Mouse (Mus musculus) spleen, postnatal 10 days (tissue): ENCODE measurements around the gene Fhdc1.

Source experiments
- DNase-seq, 2 experiments: peaks; one replicate each; pipeline ENCODE4 v3.0.0; 2021 to 2022; ENCODE audit warnings: low spot score in 2 of 2

Gene Fhdc1

GRCm38 (mm10) chr3:84480006-84480897 lies at the start of gene Fhdc1:
Fhdc1 (minus strand) TSS chr3:84480429.
- DNase-seq: peak; percentile 73 to 75

- no peak for DNase-seq
Measured at GRCm38 (mm10) chr3:84529021-84529420, 48.8 kb upstream of the Fhdc1 start.

- no peak for DNase-seq
Measured at GRCm38 (mm10) chr3:84524952-84525351, 44.7 kb upstream of the Fhdc1 start.

- no peak for DNase-seq
Measured at GRCm38 (mm10) chr3:84516163-84516562, 35.9 kb upstream of the Fhdc1 start.

GRCm38 (mm10) chr3:84512774-84513515 lies 32.7 kb upstream of the Fhdc1 start:
- DNase-seq: no peak

- DNase-seq: no peak
Measured at GRCm38 (mm10) chr3:84505193-84505592, 25.0 kb upstream of the Fhdc1 start.

- DNase-seq: no peak
Measured at GRCm38 (mm10) chr3:84504291-84504690, 24.1 kb upstream of the Fhdc1 start.

- DNase-seq: no peak
Measured at GRCm38 (mm10) chr3:84502101-84502500, 21.9 kb upstream of the Fhdc1 start.

GRCm38 (mm10) chr3:84500491-84500890 lies 20.3 kb upstream of the Fhdc1 start:
- DNase-seq: peak in 1 of 2 experiments; percentile 2

- DNase-seq: peak in 1 of 2 experiments; percentile 2
Measured at GRCm38 (mm10) chr3:84497718-84498117, 17.5 kb upstream of the Fhdc1 start.

GRCm38 (mm10) chr3:84492657-84493056 lies 12.4 kb upstream of the Fhdc1 start:
- DNase-seq: no peak

GRCm38 (mm10) chr3:84492148-84492547 lies 11.9 kb upstream of the Fhdc1 start:
- no peak for DNase-seq

GRCm38 (mm10) chr3:84488716-84489115 lies 8.5 kb upstream of the Fhdc1 start:
- DNase-seq: no peak

- no peak for DNase-seq
Measured at GRCm38 (mm10) chr3:84484891-84485290, 4.7 kb upstream of the Fhdc1 start.

GRCm38 (mm10) chr3:84484333-84484732 lies 4.1 kb upstream of the Fhdc1 start:
- no peak for DNase-seq

- no peak for DNase-seq
Measured at GRCm38 (mm10) chr3:84482121-84482520, 1.9 kb upstream of the Fhdc1 start.

- peak; percentile 50 to 72 for DNase-seq
Measured at GRCm38 (mm10) chr3:84481104-84481503, 875 bp upstream of the Fhdc1 start.

- peak; percentile 83 to 86 for DNase-seq
Measured at GRCm38 (mm10) chr3:84479293-84480005, 780 bp downstream of the Fhdc1 start.

GRCm38 (mm10) chr3:84478896-84479292 lies 1.3 kb downstream of the Fhdc1 start:
- DNase-seq: peak in 1 of 2 experiments; percentile 50

- DNase-seq: peak; percentile 52 to 57
Measured at GRCm38 (mm10) chr3:84478195-84478594, 2.0 kb downstream of the Fhdc1 start.

GRCm38 (mm10) chr3:84477498-84477897 lies 2.7 kb downstream of the Fhdc1 start:
- DNase-seq: no peak
